Mouse (Mus musculus): ENCODE results near the gene Lrig3. TPM values are rescaled to one million over a fixed set of nuclear protein-coding genes. Genes with fewer than 3 reads are reported as not detected.
A peak's percentile ranks its signal among the peaks of the same experiment; 100 is the strongest.

Gene Lrig3
- total and polyA plus RNA-seq, 2 experiments from 2014 or later = 2.3 to 7.5 TPM

- 90% methylated on average over 12 of the region's 12 CpGs for WGBS
- Histone ChIP-seq H3K27ac (ENCODE audit: low read depth, low read length) (no peak overlapping the region), H3K4me3 (ENCODE audit: low read depth, low read length) (no peak overlapping the region), H3K9me3 (ENCODE audit: low read length) (no peaks in the 10 kb centered on the region), H3K27me3 (ENCODE audit: insufficient read depth, low read length) (no peaks in the 10 kb centered on the region), H3K4me2 (ENCODE audit: low read depth, low read length, poor library complexity, severe bottlenecking) (no peak overlapping the region), H3K9ac (replicated peaks; ENCODE audit: low read length, poor library complexity, severe bottlenecking) (no peak overlapping the region), H3K4me1 (ENCODE audit: insufficient read depth, low read length) (no peaks in the 10 kb centered on the region), H3K36me3 (ENCODE audit: insufficient read depth, low read length) (no peaks in the 10 kb centered on the region)
- no peak for TF ChIP-seq CTCF (IDR thresholded peaks at IDR 0.05)
- DNase-seq (ENCODE audit: low spot score) = peak; percentile 31
- no peak; the same call in 1 of the 2 replicates for ATAC-seq (ENCODE audit: low FRiP score)
Measured at GRCm38 (mm10) chr10:125954747-125955530, 11.0 kb upstream of the Lrig3 start.

GRCm38 (mm10) chr10:125961411-125962107, 4.4 kb upstream of the Lrig3 start:
- Histone ChIP-seq H3K4me1 (ENCODE audit: insufficient read depth, low read length) (no peaks in the 10 kb centered on the region), H3K9ac (replicated peaks; ENCODE audit: low read length, poor library complexity, severe bottlenecking) (no peak overlapping the region), H3K9me3 (ENCODE audit: low read length) (no peaks in the 10 kb centered on the region), H3K4me3 (ENCODE audit: low read depth, low read length) (no peak overlapping the region), H3K27ac (ENCODE audit: low read depth, low read length) (no peak overlapping the region), H3K27me3 (ENCODE audit: insufficient read depth, low read length) (no peaks in the 10 kb centered on the region), H3K4me2 (ENCODE audit: low read depth, low read length, poor library complexity, severe bottlenecking) (no peak overlapping the region), H3K36me3 (ENCODE audit: insufficient read depth, low read length) (no peaks in the 10 kb centered on the region)
- TF ChIP-seq CTCF (IDR thresholded peaks at IDR 0.05) = no peak
- 68% methylated on average over 9 of the region's 9 CpGs for WGBS
- ATAC-seq (ENCODE audit: low FRiP score) (no peak), DNase-seq (ENCODE audit: low spot score) (no peak)

- no peak for DNase-seq (ENCODE audit: low spot score)
- Histone ChIP-seq H3K9ac (replicated peaks; ENCODE audit: low read length, poor library complexity, severe bottlenecking) (no peak overlapping the region), H3K36me3 (ENCODE audit: insufficient read depth, low read length) (no peaks in the 10 kb centered on the region), H3K9me3 (ENCODE audit: low read length) (no peaks in the 10 kb centered on the region), H3K27ac (ENCODE audit: low read depth, low read length) (no peak overlapping the region), H3K27me3 (ENCODE audit: insufficient read depth, low read length) (no peaks in the 10 kb centered on the region; the same call in 1 of the 2 replicates), H3K4me3 (ENCODE audit: low read depth, low read length) (no peak overlapping the region), H3K4me1 (ENCODE audit: insufficient read depth, low read length) (no peaks in the 10 kb centered on the region), H3K4me2 (ENCODE audit: low read depth, low read length, poor library complexity, severe bottlenecking) (no peak overlapping the region)
- ATAC-seq (ENCODE audit: low FRiP score) = no peak
- 87% methylated on average over 3 of the region's 3 CpGs for WGBS
- TF ChIP-seq CTCF (IDR thresholded peaks at IDR 0.05) = no peak
Measured at GRCm38 (mm10) chr10:125964709-125965108, 1.3 kb upstream of the Lrig3 start.

GRCm38 (mm10) chr10:125966481-125967251, 698 bp downstream of the Lrig3 start:
- DNase-seq (ENCODE audit: low spot score) (peak; percentile 37), ATAC-seq (ENCODE audit: low FRiP score) (peak; percentile 57)
- Histone ChIP-seq H3K9ac (replicated peaks; ENCODE audit: low read length, poor library complexity, severe bottlenecking) (peak overlapping the region; percentile 79), H3K4me2 (ENCODE audit: low read depth, low read length, poor library complexity, severe bottlenecking) (peak overlapping the region; percentile 99), H3K36me3 (ENCODE audit: insufficient read depth, low read length) (no peaks in the 10 kb centered on the region), H3K9me3 (ENCODE audit: low read length) (no peaks in the 10 kb centered on the region), H3K27me3 (ENCODE audit: insufficient read depth, low read length) (no peaks in the 10 kb centered on the region; the same call in 1 of the 2 replicates), H3K4me1 (ENCODE audit: insufficient read depth, low read length) (no peaks in the 10 kb centered on the region), H3K4me3 (ENCODE audit: low read depth, low read length) (peak overlapping the region; percentile 67), H3K27ac (ENCODE audit: low read depth, low read length) (peak overlapping the region; percentile 55)
- TF ChIP-seq CTCF (IDR thresholded peaks at IDR 0.05) = no peak
- WGBS = 3% methylated on average over 48 of the region's 59 CpGs

GRCm38 (mm10) chr10:125967436-125968160, 1.6 kb downstream of the Lrig3 start:
- no peaks in the 10 kb centered on the region for H3K36me3 ChIP-seq (ENCODE audit: insufficient read depth, low read length)
- no peak for ATAC-seq (ENCODE audit: low FRiP score)
- H3K27me3 ChIP-seq (ENCODE audit: insufficient read depth, low read length) = no peaks in the 10 kb centered on the region; the same call in 1 of the 2 replicates
- no peaks in the 10 kb centered on the region for H3K4me1 ChIP-seq (ENCODE audit: insufficient read depth, low read length)
- no peak for TF ChIP-seq CTCF (IDR thresholded peaks at IDR 0.05)
- H3K4me2 ChIP-seq (ENCODE audit: low read depth, low read length, poor library complexity, severe bottlenecking) = peak overlapping the region; percentile 99
- no peak overlapping the region for H3K9ac ChIP-seq (replicated peaks; ENCODE audit: low read length, poor library complexity, severe bottlenecking)
- H3K4me3 ChIP-seq (ENCODE audit: low read depth, low read length) = peak overlapping the region; percentile 67
- 14% methylated on average over 14 of the region's 14 CpGs for WGBS
- 0 out of 2 replicates have a peak overlapping the region, but pooled peaks have one; percentile 2 for H3K27ac ChIP-seq (ENCODE audit: low read depth, low read length)
- DNase-seq (ENCODE audit: low spot score) = peak; percentile 35
- H3K9me3 ChIP-seq (ENCODE audit: low read length) = no peaks in the 10 kb centered on the region

Data from midbrain, postnatal 0 days (tissue).